ENCODE assay signal across 25 mouse cellular contexts in the genomic region with DNA sequence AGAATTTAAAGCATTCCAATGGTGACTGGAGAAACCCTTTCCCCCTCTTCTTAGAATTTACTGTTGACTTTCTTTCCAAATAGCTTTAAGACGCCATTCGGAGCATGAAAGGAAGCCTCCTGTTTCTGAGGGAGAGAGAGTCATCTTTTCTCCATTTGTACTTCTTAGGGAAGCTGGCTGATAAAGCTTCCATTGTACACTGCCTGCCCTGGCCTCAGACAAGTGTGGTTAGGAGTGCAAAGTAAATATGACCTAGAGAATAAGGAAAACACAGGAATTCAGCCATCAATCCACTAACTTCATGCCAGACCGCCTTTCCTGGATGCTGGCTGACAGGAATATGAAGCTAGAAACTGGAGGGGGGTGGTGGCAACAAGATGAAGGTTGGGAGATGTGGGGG.
DNase-seq lines count a peak whose midpoint lies in the region; ATAC-seq and TF ChIP-seq lines count a peak whose summit lies in the region.
"Had no signal": no experiment of that assay in that cellular context is flagged by ENCODE, and none has a peak within 500 bp of the region (broad histone marks: within the 10 kb centered on the region; RNA-seq: fewer than 3 reads in every experiment).

No protein-coding gene starts in this region.

- DNase-seq in hindbrain, embryonic 11.5 days (ENCODE audit: low spot score), result peak; percentile 3
- DNase-seq in midbrain, embryonic 10.5 days (ENCODE audit: low spot score), result no peak
- no peak for DNase-seq in midbrain, embryonic 11.5 days (ENCODE audit: low spot score, missing footprints)
- DNase-seq in mesoderm, embryonic 11.5 days (ENCODE audit: low read depth, low spot score), result peak; percentile 57
- no peak for DNase-seq in stomach, postnatal 0 days (ENCODE audit: low spot score)
- no peak for DNase-seq in adrenal gland, postnatal 36 days
- DNase-seq: adrenal gland, adult 2 months; cerebellum, adult 8-10 months; cerebellum, postnatal 25 days; gastrocnemius, postnatal 14 days; heart, postnatal 14 days; kidney, postnatal 25 days; right cerebral cortex, postnatal 25 days had no signal

- WGBS in hindbrain, embryonic 11.5 days, result 49% methylated on average over 3 of the region's 3 CpGs
- 52% methylated on average over 3 of the region's 3 CpGs for whole genome bisulfite sequencing in hindbrain, embryonic 12.5 days
- 56% methylated on average over 3 of the region's 3 CpGs for WGBS in midbrain, embryonic 10.5 days
- WGBS in midbrain, embryonic 11.5 days, result 56% methylated on average over 3 of the region's 3 CpGs
- WGBS in stomach, postnatal 0 days, result 59% methylated on average over 3 of the region's 3 CpGs

- H3K27me3 ChIP-seq in hindbrain, embryonic 11.5 days (ENCODE audit: control insufficient read depth, insufficient read depth, low read length), result no peaks in the 10 kb centered on the region
- H3K27me3 ChIP-seq in hindbrain, embryonic 12.5 days, result peaks cover 3% of the 10 kb centered on the region; the same call in 1 of the 2 replicates
- peaks cover 64% of the 10 kb centered on the region for H3K27me3 ChIP-seq in midbrain, embryonic 10.5 days (ENCODE audit: low read depth, poor library complexity, severe bottlenecking)
- no peaks in the 10 kb centered on the region for H3K27me3 ChIP-seq in midbrain, embryonic 11.5 days (ENCODE audit: control insufficient read depth, insufficient read depth, low read length)
- H3K27me3 ChIP-seq in stomach, postnatal 0 days (ENCODE audit: control insufficient read depth, insufficient read depth, low read length), result no peaks in the 10 kb centered on the region
- H3K27me3 ChIP-seq: CH12.LX; embryonic facial prominence, embryonic 15.5 days; hindbrain, embryonic 13.5 days; limb, embryonic 12.5 days; liver, embryonic 15.5 days; midbrain, embryonic 13.5 days had no signal

- no peaks in the 10 kb centered on the region for H3K4me1 ChIP-seq in hindbrain, embryonic 11.5 days (replicated peaks; ENCODE audit: control insufficient read depth, insufficient read depth, low read length)
- H3K4me1 ChIP-seq in hindbrain, embryonic 12.5 days, result peaks cover 8% of the 10 kb centered on the region
- peaks cover 26% of the 10 kb centered on the region for H3K4me1 ChIP-seq in midbrain, embryonic 10.5 days
- H3K4me1 ChIP-seq in midbrain, embryonic 11.5 days (ENCODE audit: control insufficient read depth, insufficient read depth, low read length), result no peaks in the 10 kb centered on the region
- H3K4me1 ChIP-seq in stomach, postnatal 0 days (replicated peaks; ENCODE audit: control insufficient read depth, insufficient read depth), result no peaks in the 10 kb centered on the region
- H3K4me1 ChIP-seq: liver, embryonic 15.5 days had no signal

- H3K36me3 ChIP-seq in hindbrain, embryonic 11.5 days (ENCODE audit: control insufficient read depth, insufficient read depth, low read length), result no peaks in the 10 kb centered on the region
- no peaks in the 10 kb centered on the region for H3K36me3 ChIP-seq in hindbrain, embryonic 12.5 days
- H3K36me3 ChIP-seq in midbrain, embryonic 10.5 days, result no peaks in the 10 kb centered on the region
- no peaks in the 10 kb centered on the region for H3K36me3 ChIP-seq in midbrain, embryonic 11.5 days (ENCODE audit: control insufficient read depth, insufficient read depth, low read length)
- H3K36me3 ChIP-seq in stomach, postnatal 0 days (ENCODE audit: control insufficient read depth, insufficient read depth, low read length), result no peaks in the 10 kb centered on the region
- H3K36me3 ChIP-seq: liver, embryonic 15.5 days had no signal

- H3K4me2 ChIP-seq in hindbrain, embryonic 11.5 days (replicated peaks; ENCODE audit: low read depth, low read length), result no peak overlapping the region
- no peak overlapping the region for H3K4me2 ChIP-seq in hindbrain, embryonic 12.5 days (replicated peaks)
- H3K4me2 ChIP-seq in midbrain, embryonic 11.5 days, result no peak overlapping the region
- H3K4me2 ChIP-seq in stomach, postnatal 0 days (replicated peaks; ENCODE audit: low read depth), result no peak overlapping the region
- H3K4me2 ChIP-seq: embryonic facial prominence, embryonic 15.5 days; hindbrain, embryonic 13.5 days; limb, embryonic 12.5 days; liver, embryonic 15.5 days; midbrain, embryonic 13.5 days had no signal

- H3K9me3 ChIP-seq in hindbrain, embryonic 11.5 days (ENCODE audit: control insufficient read depth, low read length), result no peaks in the 10 kb centered on the region
- H3K9me3 ChIP-seq in hindbrain, embryonic 12.5 days (replicated peaks), result no peaks in the 10 kb centered on the region
- H3K9me3 ChIP-seq in midbrain, embryonic 10.5 days (replicated peaks), result no peaks in the 10 kb centered on the region
- H3K9me3 ChIP-seq in midbrain, embryonic 11.5 days (ENCODE audit: control insufficient read depth, low read length), result no peaks in the 10 kb centered on the region
- no peaks in the 10 kb centered on the region for H3K9me3 ChIP-seq in stomach, postnatal 0 days (ENCODE audit: control insufficient read depth, low read length)
- H3K9me3 ChIP-seq: embryonic facial prominence, embryonic 15.5 days; hindbrain, embryonic 13.5 days; limb, embryonic 12.5 days; liver, embryonic 15.5 days; midbrain, embryonic 13.5 days had no signal

- no peak for ATAC-seq in hindbrain, embryonic 11.5 days (ENCODE audit: low FRiP score)
- no peak for ATAC-seq in hindbrain, embryonic 12.5 days (ENCODE audit: low FRiP score)
- no peak for ATAC-seq in midbrain, embryonic 11.5 days (ENCODE audit: low FRiP score)
- ATAC-seq in stomach, postnatal 0 days (ENCODE audit: low FRiP score, low TSS enrichment), result peak; percentile 40; the same call in 1 of the 2 replicates
- ATAC-seq: activated CD4-positive, CD25-positive, alpha-beta regulatory T cell, adult 4 months; forebrain, embryonic 14.5 days; intestine, postnatal 0 days; lung, postnatal 0 days; midbrain, embryonic 13.5 days had no signal

- H3K27ac ChIP-seq in hindbrain, embryonic 11.5 days (ENCODE audit: low read depth, low read length), result no peak overlapping the region
- H3K27ac ChIP-seq in hindbrain, embryonic 12.5 days, result no peak overlapping the region
- 0 out of 2 replicates have a peak overlapping the region, but pooled peaks have one; percentile 9 for H3K27ac ChIP-seq in midbrain, embryonic 10.5 days (replicated peaks)
- no peak overlapping the region for H3K27ac ChIP-seq in midbrain, embryonic 11.5 days (ENCODE audit: low read depth, low read length)
- no peak overlapping the region for H3K27ac ChIP-seq in stomach, postnatal 0 days (replicated peaks)
- H3K27ac ChIP-seq: embryonic facial prominence, embryonic 15.5 days; hindbrain, embryonic 13.5 days; left cerebral cortex, adult 2 months; limb, embryonic 12.5 days; liver, embryonic 15.5 days; midbrain, embryonic 13.5 days had no signal

- no peak for TF ChIP-seq EP300 in stomach, postnatal 0 days (optimal IDR thresholded peaks at IDR 0.05)

- H3K4me3 ChIP-seq in hindbrain, embryonic 11.5 days (ENCODE audit: low read depth, low read length), result no peak overlapping the region
- no peak overlapping the region for H3K4me3 ChIP-seq in hindbrain, embryonic 12.5 days
- H3K4me3 ChIP-seq in midbrain, embryonic 10.5 days, result no peak overlapping the region
- H3K4me3 ChIP-seq in midbrain, embryonic 11.5 days (ENCODE audit: low read depth, low read length), result no peak overlapping the region
- no peak overlapping the region for H3K4me3 ChIP-seq in stomach, postnatal 0 days (ENCODE audit: low read depth, low read length)
- H3K4me3 ChIP-seq: embryonic facial prominence, embryonic 15.5 days; hindbrain, embryonic 13.5 days; left cerebral cortex, adult 2 months; limb, embryonic 12.5 days; liver, embryonic 15.5 days; midbrain, embryonic 13.5 days had no signal

- no peak overlapping the region for H3K9ac ChIP-seq in hindbrain, embryonic 11.5 days (ENCODE audit: low read depth, low read length)
- H3K9ac ChIP-seq in hindbrain, embryonic 12.5 days, result no peak overlapping the region
- H3K9ac ChIP-seq in midbrain, embryonic 11.5 days (ENCODE audit: low read length), result no peak overlapping the region
- no peak overlapping the region for H3K9ac ChIP-seq in stomach, postnatal 0 days (ENCODE audit: low read length)
- H3K9ac ChIP-seq: embryonic facial prominence, embryonic 15.5 days; hindbrain, embryonic 13.5 days; limb, embryonic 12.5 days; liver, embryonic 15.5 days; midbrain, embryonic 13.5 days had no signal

- TF ChIP-seq CTCF in stomach, postnatal 0 days (IDR thresholded peaks at IDR 0.05; ENCODE audit: low read depth), result no peak

Comparison
In these comparisons a context has a peak if more than half of its experiments do, and no peak if none do; other contexts are left out.
1. DNase-seq: peak in hindbrain, embryonic 11.5 days (single experiment) and mesoderm, embryonic 11.5 days (single experiment); none in midbrain, embryonic 10.5 days (single experiment), midbrain, embryonic 11.5 days (single experiment), stomach, postnatal 0 days (single experiment) and adrenal gland, postnatal 36 days (0 of 2).